Mouse (Mus musculus): Measurements from ENCODE around the gene Cldnd1. TPM values are rescaled to one million over a fixed set of nuclear protein-coding genes. Genes with fewer than 3 reads are reported as not detected.

Cldnd1 gene
- polyA plus RNA-seq (2012; rRNA removed) = 117 and 129 TPM in 2 replicates

GRCm38 (mm10) chr16:58727477-58728131, at the start of gene Cldnd1:
Gene Cldnd1 (plus strand): TSS chr16:58727910.

GRCm38 (mm10) chr16:58718666-58719120, 9.0 kb upstream of the Cldnd1 start, which contains the start of gene Gpr15:
Gene Gpr15 (minus strand): TSS chr16:58719070.

GRCm38 (mm10) chr16:58763076-58763475, 35.4 kb downstream of the Cldnd1 start, which contains the start of gene Olfr172:
Gene Olfr172 (minus strand): TSS chr16:58763176.

Other genes with a start within 250 kb of the Cldnd1 start
- gene St3gal6, start 203.7 kb upstream of the Cldnd1 start, polyA plus RNA-seq (2012; rRNA removed) = 8.1 and 9.5 TPM in 2 replicates
- not detected in 2 replicates for gene Gm813, start 110.9 kb upstream of the Cldnd1 start, polyA plus RNA-seq (2012; rRNA removed)
- 0.07 TPM in 1 of 2 replicates, not detected in the other for gene E330017A01Rik, start 89.2 kb upstream of the Cldnd1 start, polyA plus RNA-seq (2012; rRNA removed)
- gene Cpox, start 57.6 kb upstream of the Cldnd1 start, polyA plus RNA-seq (2012; rRNA removed) = 13.7 and 14.9 TPM in 2 replicates
- gene Gpr15, start 8.8 kb upstream of the Cldnd1 start, polyA plus RNA-seq (2012; rRNA removed) = 0.05 and 0.16 TPM in 2 replicates
- gene Olfr172, start 35.3 kb downstream of the Cldnd1 start, polyA plus RNA-seq (2012; rRNA removed) = not detected in 2 replicates
- not detected in 2 replicates for gene Olfr173, start 72.4 kb downstream of the Cldnd1 start, polyA plus RNA-seq (2012; rRNA removed)
- gene Olfr175-ps1, start 98.9 kb downstream of the Cldnd1 start, polyA plus RNA-seq (2012; rRNA removed) = not detected in 2 replicates
- gene Olfr177, start 146.9 kb downstream of the Cldnd1 start, polyA plus RNA-seq (2012; rRNA removed) = not detected in 2 replicates
- not detected in 2 replicates for gene Olfr178, start 164.2 kb downstream of the Cldnd1 start, polyA plus RNA-seq (2012; rRNA removed)
- gene Olfr181, start 200.8 kb downstream of the Cldnd1 start, polyA plus RNA-seq (2012; rRNA removed) = not detected in 2 replicates
- not detected in 2 replicates for gene Olfr180, start 201.5 kb downstream of the Cldnd1 start, polyA plus RNA-seq (2012; rRNA removed)

Data from central nervous system, embryonic 18 days (tissue).